Mouse (Mus musculus) thymus, postnatal 0 days (tissue): Measurements from ENCODE around the gene Gm21778. TPM values are rescaled to one million over a fixed set of nuclear protein-coding genes. Genes with fewer than 3 reads are reported as not detected.
"Not testable (repeated sequence)": the region's sequence is repeated elsewhere in the genome, so short reads cannot be mapped to it uniquely, and the experiment has no call there.

Source experiments
- DNase-seq: peaks from one replicate; pipeline ENCODE4 v3.0.0-alpha.2; 2015; ENCODE audit warnings: low spot score
- polyA plus RNA-seq: library from polyadenylated mRNA; unstranded; fragments of >200 nt; fragmentation: Nextera tagmentation; extraction: Ambion mirVana; gene quantifications from 2 replicates; pipeline ENCODE4 v1.2.1, GENCODE M21; 2015

Gm21778 gene
- polyA plus RNA-seq = not detected in 2 replicates

GRCm38 (mm10) chrY:5942160-5942559 is at the start of gene Gm21778:
Gene Gm21778 (plus strand): TSS chrY:5942460.
- DNase-seq = not testable (repeated sequence)

Other genes starting within 250 kb of the Gm21778 start
- not detected in 2 replicates for gene Gm20914, start 216.5 kb upstream of the Gm21778 start, polyA plus RNA-seq
- not detected in 2 replicates for gene Gm28171, start 149.1 kb upstream of the Gm21778 start, polyA plus RNA-seq